Mouse (Mus musculus) right cerebral cortex, postnatal 14 days (tissue): Measurements from ENCODE around the gene Ccser1.

Source experiments
- DNase-seq: peaks from one replicate; pipeline ENCODE4 v3.0.0; 2022

Ccser1 gene

DNA sequence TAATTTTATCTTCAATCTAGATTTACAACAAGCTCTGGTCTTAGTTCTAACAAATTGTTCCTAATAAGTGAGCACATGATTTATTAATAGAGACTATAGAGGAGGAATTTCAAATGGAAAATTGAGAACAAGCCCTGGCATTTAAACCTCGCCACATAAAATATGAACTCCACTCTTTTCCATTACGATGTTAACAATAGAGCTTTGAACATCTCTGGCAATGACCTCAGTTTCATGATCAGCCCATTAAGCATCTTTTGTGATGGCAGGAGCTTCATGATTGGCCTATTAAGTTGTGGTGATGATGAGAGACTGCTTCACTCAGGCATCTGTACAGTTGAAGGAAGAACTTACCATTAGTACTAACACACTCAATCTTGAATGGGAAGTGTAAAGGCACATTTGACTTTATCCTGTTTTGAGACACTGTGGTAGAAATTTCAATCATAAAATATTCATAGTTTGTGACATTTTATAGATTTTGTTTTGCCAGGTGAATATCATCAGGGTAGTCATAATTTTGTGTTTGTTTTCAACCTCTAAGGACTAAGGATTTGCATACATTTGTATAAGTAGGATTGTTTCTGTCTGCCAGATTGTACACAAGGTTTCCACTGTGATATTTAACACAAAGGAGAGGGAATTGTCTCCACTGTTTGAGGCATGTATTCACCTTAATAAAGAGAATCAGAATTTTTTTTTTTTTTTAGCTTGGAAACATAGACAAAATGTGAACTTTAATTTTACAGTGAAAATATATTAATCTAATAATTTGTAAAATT lies 291.4 kb downstream of the Ccser1 start:
- DNase-seq, result no peak

DNA sequence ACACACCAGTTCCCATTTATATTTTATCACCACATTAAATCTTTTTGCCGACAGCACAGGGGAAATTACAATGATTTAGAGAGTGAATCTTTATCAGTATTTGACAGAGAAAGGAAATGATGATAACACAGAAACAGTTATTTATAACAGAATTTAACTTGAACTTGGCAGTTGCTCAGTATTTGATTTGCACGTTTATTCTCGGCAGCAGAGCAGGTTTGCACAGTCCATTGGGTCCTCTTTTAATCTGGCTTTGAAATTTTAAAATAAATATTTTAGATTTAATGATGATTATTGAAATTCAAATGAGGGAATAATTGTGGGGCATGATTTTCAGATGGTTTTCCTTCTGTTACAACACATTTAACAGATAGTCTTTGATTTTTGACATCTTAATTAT lies 305.2 kb downstream of the Ccser1 start:
- DNase-seq, result no peak

DNA sequence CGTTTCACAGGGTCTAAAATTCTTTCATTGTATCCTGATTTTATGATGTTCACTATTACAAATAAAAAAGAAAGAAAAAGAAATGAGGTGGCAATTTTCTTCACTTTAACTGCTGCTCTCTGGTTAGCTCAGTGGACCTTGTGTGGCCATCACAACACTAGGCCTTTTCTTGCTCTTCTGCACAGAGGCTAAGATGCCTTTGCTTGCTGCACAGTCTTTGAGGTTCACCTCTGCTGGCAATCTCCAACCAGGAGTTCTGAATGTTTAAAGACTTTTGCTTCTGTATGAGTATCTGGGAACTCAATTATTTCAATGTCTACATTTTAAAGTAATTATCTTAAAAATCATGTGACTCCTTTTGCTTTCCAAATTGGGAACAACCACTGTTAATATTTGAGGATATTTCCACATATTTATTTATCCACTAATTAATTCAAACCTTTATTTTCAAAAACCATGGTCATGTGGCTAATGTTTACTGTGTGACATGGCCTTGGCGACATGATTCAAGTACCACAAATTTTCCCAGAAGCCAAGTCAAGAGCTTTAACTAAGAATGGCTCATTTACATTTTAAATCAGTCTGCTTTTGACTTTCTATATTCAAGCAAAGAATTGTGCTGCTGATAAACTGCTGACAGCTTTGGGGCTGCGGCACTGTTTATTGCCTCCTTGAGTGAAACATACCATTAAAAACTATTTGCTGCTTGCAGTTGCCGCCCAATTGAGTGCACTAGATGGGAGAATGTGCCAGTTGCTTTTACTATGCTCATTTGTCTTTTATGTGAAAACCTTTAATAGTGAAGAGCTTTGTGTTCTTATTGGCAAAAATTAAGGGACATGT lies 312.1 kb downstream of the Ccser1 start:
- no peak for DNase-seq

DNA sequence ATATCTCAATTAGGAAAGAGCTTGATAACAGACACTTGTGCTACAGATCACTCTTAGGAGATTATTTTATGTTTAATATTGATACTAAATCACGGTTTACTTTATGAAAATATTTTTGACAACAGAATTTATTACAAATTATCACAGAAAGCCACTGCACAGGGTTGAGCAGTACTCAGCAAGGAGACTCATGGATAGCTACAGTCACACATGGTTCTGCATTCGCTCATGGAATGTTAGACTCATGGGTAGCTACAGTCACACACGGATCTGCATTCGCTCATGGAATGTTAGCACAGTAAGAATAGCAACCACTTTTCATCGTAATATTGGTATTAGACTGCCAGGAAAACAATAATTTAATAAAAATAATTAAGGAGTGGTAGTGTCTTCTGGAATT lies 313.3 kb downstream of the Ccser1 start:
- DNase-seq, result no peak

DNA sequence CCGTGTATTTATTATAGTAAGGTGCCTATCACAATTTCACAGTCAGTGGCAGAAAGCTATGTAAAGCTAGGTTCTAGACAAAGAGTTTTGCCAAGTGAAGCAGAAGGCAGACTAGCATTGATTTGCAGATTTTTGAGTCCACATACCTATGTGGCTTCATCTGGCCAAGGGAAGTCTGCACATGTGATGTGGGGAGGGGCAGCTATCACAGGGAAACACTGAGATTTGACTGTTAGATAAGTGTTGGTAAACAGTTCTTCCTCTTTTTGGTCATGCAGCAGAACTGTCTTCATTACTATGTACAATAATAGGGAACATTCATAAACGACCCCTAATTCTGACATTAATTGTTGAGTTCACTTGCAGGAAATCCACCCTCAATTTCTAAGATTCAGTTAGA lies 335.2 kb downstream of the Ccser1 start:
- no peak for DNase-seq

DNA sequence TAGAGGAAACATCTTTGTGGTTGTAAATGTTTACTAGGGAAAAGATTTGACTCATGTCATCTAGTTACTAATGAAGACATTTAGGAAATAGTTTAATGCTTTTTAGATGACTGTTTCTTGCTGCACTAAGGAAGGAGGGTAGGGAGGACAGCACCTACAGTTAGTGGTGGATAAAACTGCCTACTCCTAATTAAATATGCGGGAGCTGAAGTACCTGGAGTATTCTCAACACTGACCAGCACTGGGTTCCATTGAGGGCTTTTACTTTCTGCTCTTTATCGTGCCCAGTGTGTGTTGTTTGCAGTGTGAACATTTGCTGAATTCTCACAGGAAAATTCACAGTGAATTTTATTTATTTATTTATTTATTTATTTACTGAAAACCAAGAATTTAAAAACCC lies 341.5 kb downstream of the Ccser1 start:
- DNase-seq, result no peak

DNA sequence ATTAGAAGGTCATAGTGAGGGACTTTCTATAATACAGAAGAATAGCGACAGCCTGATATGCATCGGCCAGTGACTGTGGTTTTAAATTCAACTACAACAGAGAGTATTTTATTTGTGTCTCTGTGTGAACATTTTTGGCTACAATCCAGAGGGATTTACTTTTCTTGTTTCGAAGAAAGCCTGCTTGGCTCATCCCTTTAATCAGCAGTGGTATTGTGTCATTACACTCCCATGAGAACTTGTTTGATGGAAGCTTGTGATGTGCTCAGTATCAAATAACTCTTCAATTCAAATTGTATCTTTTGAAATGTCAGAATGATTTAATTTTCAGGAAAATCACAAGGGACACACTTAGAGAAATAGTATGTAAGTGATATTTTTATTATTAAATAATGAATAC lies 342.0 kb downstream of the Ccser1 start:
- no peak for DNase-seq

DNA sequence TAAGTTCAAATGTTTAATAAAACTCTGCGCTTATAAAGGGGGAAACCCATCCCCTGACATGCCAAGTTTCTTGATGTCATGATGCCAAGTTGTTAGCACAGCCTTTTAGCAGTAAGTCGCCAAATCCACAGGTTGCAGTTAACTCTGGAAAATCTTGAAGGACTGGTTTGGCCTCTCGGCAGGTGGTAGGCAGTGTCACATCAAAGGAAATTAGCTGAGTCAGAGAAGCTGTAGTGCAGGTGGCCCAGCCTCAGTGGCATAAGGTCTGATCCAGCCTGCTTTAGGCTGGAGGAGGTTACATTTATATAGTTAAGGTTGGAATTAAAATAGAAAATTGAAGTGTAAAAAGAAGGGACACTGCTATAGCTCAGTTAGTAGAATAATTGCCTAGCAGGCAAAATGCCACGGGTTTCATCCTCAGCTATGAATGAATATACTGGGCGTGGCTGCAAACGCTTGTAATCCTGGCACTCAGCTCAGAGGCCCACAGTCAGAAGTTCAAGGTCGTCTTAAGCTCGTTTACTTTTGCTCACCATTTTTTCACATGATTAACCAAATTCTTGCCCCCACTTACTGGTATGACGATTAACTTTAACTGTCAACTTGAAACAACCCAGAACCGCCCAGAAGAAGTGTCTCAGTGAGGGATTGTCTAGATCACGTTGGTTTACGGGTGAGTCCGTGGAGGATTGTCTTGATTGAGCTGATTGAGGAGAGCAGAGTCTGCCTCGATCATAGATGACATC lies 343.8 kb downstream of the Ccser1 start:
- DNase-seq, result no peak

DNA sequence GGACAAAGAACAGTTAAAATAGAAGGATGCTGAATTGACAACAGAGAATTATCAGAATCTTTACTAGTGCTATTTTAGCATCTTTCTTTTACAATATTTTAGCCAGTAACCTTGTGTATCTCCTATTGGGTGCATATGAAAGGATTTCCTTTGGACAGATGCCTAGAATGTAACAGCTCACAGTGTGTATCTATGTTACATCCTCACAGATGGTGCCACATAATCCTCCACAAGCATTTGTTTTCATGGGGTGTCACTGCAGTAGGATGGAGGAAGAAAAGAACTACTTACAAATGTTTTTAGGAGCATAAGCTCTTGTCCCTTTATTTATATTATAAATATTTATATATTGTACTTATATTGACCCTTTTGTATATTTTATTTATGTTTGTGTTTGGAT lies 360.6 kb downstream of the Ccser1 start:
- no peak for DNase-seq

DNA sequence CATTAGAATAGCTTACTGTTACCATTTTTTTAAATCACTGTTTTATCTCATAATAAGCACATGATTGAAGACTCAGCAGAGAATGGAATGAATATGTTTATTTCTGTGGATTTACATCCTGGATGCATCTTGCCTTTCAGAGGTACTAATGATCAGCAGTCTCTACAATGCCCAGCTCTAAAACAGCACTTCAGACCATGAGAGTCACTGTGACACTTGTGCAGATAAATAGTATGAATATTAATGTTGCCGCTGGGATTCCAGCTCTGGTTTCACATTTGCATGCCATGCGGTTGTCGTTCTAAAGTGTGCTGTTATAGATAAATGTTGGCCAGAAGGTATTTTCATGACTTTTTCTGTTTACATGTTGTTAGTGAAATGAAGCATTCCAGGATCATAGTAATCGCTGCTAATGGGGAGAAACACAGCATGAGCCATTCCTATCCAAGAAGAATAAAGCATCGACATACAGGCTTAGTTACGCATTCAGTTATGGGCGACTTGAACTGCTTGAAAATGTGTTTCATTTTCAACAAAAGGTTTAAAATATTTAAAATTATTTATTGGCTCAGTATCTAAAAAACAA lies 363.4 kb downstream of the Ccser1 start:
- DNase-seq, result no peak

DNA sequence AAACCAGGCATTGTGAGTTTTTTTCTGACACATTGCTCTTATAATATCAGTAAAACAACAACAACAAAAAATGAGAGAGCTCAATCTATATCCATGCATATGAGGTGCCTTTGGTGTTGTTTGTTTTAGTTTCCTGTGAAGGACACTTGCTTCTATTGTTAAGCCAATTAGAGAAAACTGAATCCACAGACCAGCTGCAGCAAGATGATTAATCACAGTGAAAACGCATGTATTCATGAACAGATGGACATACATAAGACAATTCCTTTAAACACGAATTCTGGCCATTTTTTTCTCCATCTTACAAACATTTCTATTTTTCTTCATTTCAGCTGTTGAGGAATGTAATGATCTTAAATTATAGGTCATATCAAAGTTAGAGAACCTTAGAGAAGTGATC lies 387.4 kb downstream of the Ccser1 start:
- DNase-seq, result no peak

DNA sequence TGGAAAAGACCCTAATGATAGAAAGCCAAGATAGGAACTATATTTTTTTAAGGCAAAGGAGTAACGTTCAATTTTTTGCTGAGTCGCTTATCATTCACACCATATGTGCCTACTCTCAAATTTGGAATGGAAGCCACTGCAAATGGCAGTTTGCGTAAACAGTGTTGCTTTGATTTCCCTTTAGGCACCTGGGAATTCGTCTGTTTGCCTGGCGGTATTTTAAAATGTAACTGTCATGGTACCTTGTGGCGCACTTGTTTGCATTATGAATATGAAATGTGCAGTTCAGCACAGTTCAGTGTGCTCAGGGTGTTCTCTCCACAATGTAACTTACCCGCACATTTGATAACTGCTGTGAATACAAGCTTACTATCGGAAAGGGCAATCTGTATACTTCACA lies 387.8 kb downstream of the Ccser1 start:
- no peak for DNase-seq

DNA sequence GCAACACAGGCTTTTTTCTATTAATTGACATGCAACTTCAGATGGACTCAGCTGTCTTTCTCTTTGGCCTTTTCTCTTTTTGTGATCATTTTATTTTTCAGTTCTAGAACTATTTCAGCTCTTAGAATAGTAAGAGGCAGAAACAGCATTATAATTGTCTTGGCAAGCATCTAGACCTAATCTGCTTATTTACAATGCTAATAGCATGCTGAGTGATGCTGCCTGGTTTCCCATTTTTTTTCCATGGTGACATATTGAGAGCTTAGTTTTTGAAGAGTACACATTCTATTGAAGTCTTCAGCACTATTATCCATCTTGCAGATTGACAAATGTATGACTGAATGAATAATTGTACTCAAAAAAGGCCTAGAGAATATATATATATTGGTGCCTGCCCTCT lies 401.6 kb downstream of the Ccser1 start:
- DNase-seq, result no peak

DNA sequence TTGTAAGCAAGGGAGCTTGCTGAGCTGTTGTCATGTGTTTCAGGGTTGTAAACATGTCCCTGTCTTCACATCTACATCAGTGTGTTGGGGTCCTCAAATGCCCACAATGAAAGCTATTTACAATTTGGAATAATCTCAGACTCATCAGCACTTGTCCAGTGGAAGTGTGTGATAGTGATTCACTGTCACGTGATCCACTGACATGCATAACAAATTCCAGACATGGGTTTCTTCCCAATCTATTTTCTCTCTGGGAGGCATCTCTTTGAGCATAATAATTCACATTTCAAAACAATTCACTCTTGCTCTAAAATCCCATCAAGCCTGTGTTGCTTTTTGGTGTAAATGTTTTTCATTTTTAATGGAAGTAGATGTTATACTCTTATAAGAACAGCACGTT lies 408.9 kb downstream of the Ccser1 start:
- no peak for DNase-seq

DNA sequence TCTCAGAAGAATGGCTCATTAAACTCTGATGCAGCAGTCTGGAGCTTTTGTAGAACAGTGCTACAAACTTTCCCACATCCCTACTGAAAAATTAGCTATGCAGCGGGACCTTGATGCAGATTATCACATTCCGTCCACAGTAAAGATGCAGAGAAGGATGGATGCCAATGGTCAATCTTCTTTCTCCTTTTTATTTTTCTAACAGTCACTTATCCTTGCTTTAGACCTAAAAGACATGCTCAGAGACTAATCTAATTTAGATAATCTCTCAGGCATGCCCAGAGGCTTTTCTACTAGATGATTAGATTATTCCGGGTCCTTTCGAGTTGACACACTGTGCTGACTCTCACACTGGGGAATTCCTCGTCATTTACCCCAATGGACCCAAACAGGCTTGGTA lies 421.8 kb downstream of the Ccser1 start:
- no peak for DNase-seq

DNA sequence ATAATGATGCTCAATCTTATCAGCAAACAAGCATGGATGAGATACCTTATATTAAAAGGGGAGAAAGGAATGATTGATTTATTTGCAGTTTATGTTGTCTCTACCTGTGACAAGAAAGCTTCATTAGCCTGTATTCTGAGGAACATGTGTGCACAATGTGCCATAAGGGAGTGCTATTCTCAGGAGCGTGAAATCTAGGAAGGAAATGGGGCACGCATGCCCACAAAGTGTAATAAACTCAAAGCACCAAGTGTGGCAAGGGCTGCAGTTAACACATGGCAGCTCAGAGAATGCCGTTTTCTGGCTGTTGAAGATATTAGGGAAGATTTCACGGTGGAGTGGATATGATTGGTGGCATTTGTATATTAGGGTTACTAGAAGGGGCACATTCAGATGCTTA lies 434.8 kb downstream of the Ccser1 start:
- no peak for DNase-seq

DNA sequence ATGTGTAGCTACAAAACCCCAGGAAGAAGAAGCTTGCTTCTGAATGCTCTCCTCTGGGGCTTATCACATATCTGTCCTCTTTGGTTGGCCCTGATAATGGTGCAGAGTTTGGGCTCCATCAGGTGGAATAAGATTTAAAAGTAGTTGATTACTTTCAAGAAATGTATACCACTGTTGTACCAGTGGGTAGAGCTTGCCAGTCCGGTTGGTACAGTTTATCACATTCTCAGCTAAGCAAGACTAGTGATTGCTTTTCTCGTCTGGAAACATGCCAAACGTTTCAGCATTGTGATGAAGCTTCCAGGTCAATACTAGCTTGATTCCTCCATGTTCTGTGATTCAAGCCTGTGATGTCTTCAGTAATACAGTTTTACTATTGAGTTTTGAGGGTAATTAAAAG lies 441.6 kb downstream of the Ccser1 start:
- no peak for DNase-seq

DNA sequence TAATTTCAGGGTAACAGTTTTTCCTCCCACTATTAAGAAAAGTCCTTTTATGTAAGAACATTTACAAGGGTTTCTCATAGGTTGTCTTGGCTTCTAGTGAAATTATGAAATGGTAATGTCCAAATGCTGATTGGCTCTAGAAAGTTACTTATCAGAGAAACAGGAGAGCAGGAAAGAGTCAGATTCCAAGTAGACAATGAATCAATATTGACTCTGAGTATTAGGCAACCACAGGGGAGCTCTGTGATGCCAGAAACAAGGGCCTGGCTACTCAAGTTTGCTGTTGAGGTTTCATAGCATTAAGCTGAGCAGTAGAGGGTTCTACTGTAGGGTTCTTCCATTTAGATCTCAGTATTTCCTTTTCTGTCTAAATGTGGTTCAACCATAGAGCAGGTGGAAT lies 481.3 kb downstream of the Ccser1 start:
- DNase-seq, result no peak

DNA sequence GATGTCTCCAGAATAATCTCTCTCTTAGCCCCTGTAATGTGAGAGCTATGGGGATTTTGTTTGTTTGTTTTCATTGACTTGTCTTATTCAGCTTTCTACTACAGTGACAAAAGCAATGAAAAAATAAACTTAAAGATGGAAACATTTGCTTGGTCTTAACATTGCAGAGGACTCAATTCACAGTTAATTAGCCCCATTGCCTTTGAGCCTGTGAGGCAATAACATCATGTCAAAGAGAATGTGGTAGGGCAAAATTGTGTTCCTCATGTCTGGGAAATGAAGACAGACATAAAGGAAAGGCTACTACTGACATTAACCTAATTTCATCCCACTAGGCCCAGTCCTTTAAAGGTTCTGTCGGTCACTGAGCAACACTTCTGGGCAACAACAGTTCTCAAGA lies 484.4 kb downstream of the Ccser1 start:
- DNase-seq, result no peak

DNA sequence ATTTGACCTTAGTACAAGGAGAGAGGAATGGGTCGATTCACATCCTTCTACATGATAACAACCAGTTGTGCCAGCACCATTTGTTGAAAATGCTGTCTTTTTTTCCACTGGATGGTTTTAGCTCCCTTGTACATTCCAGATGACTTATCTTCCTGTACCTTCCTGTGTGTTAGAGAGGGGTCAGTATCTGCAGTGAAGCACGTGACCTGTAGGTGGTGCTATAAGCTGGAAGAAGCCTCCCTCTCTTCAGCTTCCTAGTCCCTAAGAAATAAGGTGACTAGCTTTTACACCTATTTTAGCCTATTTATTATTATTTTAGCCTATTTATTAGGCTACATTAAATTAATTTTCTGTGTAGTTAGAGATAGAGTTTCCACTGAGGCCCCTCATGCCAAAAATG lies 506.9 kb downstream of the Ccser1 start:
- no peak for DNase-seq

DNA sequence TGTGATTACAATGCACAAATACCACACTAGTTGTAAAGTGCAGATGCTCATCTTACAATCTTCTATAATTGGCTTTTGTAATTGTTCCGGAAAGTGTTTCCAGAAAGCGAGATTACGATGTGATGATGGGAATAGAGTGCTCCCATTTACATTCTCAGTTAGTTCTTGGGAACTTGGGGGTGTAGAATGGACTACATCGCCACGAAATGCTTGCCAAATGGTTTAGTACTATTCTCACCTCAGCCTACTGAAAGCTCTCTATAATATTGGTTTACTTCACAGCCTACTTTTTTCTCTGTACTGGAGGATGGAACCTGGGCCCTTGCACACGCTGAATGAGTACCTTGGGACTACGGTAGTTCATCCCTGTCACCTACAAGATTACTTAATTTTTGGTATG lies 522.9 kb downstream of the Ccser1 start:
- no peak for DNase-seq

DNA sequence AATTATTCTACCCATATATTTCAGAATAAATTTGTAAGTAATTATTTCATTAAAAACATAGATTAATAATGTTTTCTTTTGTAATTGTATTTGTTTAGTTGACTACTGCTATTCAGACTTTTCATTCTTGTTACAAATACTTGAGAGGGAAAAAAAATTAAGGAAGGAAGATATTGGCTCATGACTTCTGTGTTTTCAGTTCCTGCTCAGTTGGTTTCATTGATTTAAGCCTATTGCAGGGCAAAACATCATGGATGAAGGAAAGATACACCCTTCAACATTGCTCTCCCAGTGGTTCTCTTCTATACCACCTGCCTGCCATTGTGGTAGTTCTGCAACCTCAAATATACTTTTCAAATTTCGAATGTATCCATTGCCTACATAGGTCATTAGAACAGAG lies 541.1 kb downstream of the Ccser1 start:
- DNase-seq, result no peak

DNA sequence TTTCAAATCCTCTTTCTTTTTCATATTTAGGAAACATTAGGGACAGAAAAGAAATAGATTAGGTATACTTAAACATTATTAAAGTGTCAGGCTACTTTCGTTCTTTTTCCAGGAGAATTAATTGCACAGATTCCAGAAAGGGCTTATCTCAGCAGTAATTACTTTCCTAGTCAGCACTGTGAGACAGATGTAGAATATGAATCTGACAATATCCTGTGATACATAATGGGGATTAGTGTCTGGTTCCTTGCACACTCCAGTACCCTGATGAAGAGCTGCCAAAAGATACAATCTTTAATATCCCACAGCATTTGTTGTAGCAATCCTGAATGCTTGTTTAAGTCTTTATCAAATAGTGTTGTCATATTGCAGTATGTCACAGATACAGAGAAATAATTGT lies 548.9 kb downstream of the Ccser1 start:
- no peak for DNase-seq
